Mouse (Mus musculus) heart, embryonic 14.5 days (tissue): ENCODE measurements at regions not wholly inside any gene's neighbourhood (a gene's known extent, or its start where the extent isn't known, plus 50 kb on each side); places are given as distances from the start of the nearest gene placed in this dataset.

Experiments used
- ATAC-seq: fragments of 200-750 bp; cut with Nextera tagmentation; 2 replicates; pipeline ENCODE4 v1.8.0; 2017; ENCODE audit warnings: low read depth, moderate TSS enrichment; ENCODE audit not compliant: insufficient number of reproducible peaks, insufficient read depth, low FRiP score
- H3K27ac ChIP-seq, 2 experiments: fragments of 200-500 bp in 1 of 2; fragments of 300-500 bp in 1 of 2; sonication (generic) in 1 of 2; replicated peaks in 1 of 2; 2 replicates each; pipeline ENCODE4 v1.5.1; 2012 to 2014; ENCODE audit warnings: low read depth in 2 of 2, low read length in 2 of 2, control low read depth in 1 of 2, mild to moderate bottlenecking in 1 of 2, mixed read lengths in 1 of 2; ENCODE audit not compliant: control insufficient read depth in 1 of 2, insufficient read depth in 1 of 2
- H3K27me3 ChIP-seq: fragments of 300-500 bp; sonication (generic); 2 replicates; pipeline ENCODE4 v1.6.1; 2014; ENCODE audit warnings: mild to moderate bottlenecking, low read length, control low read depth; ENCODE audit not compliant: control insufficient read depth, insufficient read depth
- H3K36me3 ChIP-seq: fragments of 300-500 bp; sonication (generic); 2 replicates; pipeline ENCODE4 v1.6.1; 2014; ENCODE audit warnings: mild to moderate bottlenecking, control low read depth, low read length, mixed read lengths; ENCODE audit not compliant: control insufficient read depth, insufficient read depth
- H3K4me1 ChIP-seq, 2 experiments: fragments of 200-500 bp in 1 of 2; fragments of 300-500 bp in 1 of 2; sonication (generic) in 1 of 2; 2 replicates each; pipeline ENCODE4 v1.6.1; 2012 to 2014; ENCODE audit warnings: low read length in 2 of 2, control low read depth in 1 of 2, mixed read lengths in 1 of 2; ENCODE audit not compliant: control insufficient read depth in 2 of 2, insufficient read depth in 2 of 2
- H3K4me2 ChIP-seq: fragments of 300-500 bp; sonication (generic); 2 replicates; pipeline ENCODE4 v1.6.1; 2014; ENCODE audit warnings: mild to moderate bottlenecking, low read length
- H3K4me3 ChIP-seq, 2 experiments: fragments of 200-500 bp in 1 of 2; fragments of 300-500 bp in 1 of 2; sonication (generic) in 1 of 2; 2 replicates each; pipeline ENCODE4 v1.5.1; 2012 to 2014; ENCODE audit warnings: low read length in 2 of 2, mild to moderate bottlenecking in 2 of 2, control low read depth in 1 of 2, low read depth in 1 of 2, moderate library complexity in 1 of 2; ENCODE audit not compliant: control insufficient read depth in 1 of 2, insufficient read depth in 1 of 2
- H3K9ac ChIP-seq: fragments of 300-500 bp; sonication (generic); 2 replicates; pipeline ENCODE4 v1.6.1; 2014; ENCODE audit warnings: mild to moderate bottlenecking, low read length
- H3K9me3 ChIP-seq: fragments of 300-500 bp; sonication (generic); 2 replicates; pipeline ENCODE4 v1.6.1; 2016; ENCODE audit warnings: low read length, control low read depth; ENCODE audit not compliant: control insufficient read depth
- WGBS: fragments of 180-500 bp; shearing (Covaris S2); extraction: QIAGEN DNeasy Blood & Tissue Kit; methylation state at CpG from one replicate; pipeline ENCODE4 v1.1.7; 2014; 5-methylcytosine and 5-hydroxymethylcytosine counted together

DNA sequence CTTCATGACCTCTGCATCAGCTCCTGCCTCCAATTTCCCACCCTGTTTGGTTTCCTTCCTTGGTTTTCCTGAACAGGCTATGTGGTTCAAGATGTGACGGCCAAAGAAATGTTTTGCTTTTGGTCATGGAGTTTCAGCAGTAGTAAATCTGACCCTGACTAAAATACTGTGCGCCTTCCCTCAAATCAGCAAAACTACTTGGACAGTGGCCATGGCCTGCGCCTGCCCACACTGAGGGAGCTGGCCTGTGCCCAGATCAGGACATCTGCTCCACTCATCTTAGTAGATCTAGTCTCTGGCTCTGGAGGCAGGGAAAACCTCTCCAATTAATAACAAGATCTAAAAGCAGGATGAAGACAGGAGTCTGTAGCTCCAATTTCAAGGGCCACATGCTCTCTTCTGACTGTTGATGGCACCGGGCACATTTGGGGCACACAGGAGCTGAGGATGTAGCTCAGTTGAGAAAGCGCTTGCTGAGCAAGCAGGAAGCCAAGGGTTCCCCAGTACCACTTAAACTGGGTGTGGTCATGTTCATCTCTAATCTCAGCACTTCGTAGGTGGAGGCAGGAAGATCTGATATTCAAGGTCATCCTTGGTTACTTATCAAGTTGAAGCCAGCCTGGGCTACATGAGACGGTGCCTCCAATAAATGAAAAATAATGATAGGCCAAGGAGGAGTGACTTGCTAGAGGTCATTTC, 96.6 kb upstream of the Mrps10 start:
- Histone ChIP-seq H3K4me3 (no peak overlapping the region), H3K9ac (no peak overlapping the region), H3K27me3 (no peaks in the 10 kb centered on the region), H3K4me2 (no peak overlapping the region), H3K4me1 (peaks cover 4 to 5% of the 10 kb centered on the region in 2 experiments; a peak in 2 of 4 replicates), H3K9me3 (0 out of 2 replicates have a peak, but pooled peaks cover 3% of the 10 kb centered on the region), H3K36me3 (peaks cover 6% of the 10 kb centered on the region; the same call in 1 of the 2 replicates), H3K27ac (0 out of 4 replicates have a peak overlapping the region, but pooled peaks of 1 of the 2 experiments have one; percentile 1)
- ATAC-seq = no peak
- WGBS = 77% methylated on average over 7 of the region's 7 CpGs

GRCm38 (mm10) chr17:47269053-47269891, 99.4 kb upstream of the Mrps10 start:
- no peak for ATAC-seq
- Histone ChIP-seq H3K9ac (no peak overlapping the region), H3K27me3 (no peaks in the 10 kb centered on the region), H3K27ac (no peak overlapping the region), H3K4me2 (no peak overlapping the region), H3K9me3 (0 out of 2 replicates have a peak, but pooled peaks cover 3% of the 10 kb centered on the region), H3K4me1 (peaks cover 0 to 3% of the 10 kb centered on the region in 2 experiments; a peak in 2 of 4 replicates), H3K4me3 (no peak overlapping the region), H3K36me3 (peaks cover 6% of the 10 kb centered on the region; the same call in 1 of the 2 replicates)
- 85% methylated on average over 19 of the region's 19 CpGs for WGBS

GRCm38 (mm10) chr17:47267843-47268242, 100.8 kb upstream of the Mrps10 start:
- Histone ChIP-seq H3K9me3 (peaks cover 6% of the 10 kb centered on the region; the same call in 1 of the 2 replicates), H3K36me3 (peaks cover 6% of the 10 kb centered on the region; the same call in 1 of the 2 replicates), H3K27ac (no peak overlapping the region), H3K9ac (no peak overlapping the region), H3K27me3 (no peaks in the 10 kb centered on the region), H3K4me3 (no peak overlapping the region), H3K4me1 (peaks cover 0 to 3% of the 10 kb centered on the region in 2 experiments; a peak in 2 of 4 replicates), H3K4me2 (no peak overlapping the region)
- 88% methylated on average over 4 of the region's 4 CpGs for WGBS
- ATAC-seq = no peak

DNA sequence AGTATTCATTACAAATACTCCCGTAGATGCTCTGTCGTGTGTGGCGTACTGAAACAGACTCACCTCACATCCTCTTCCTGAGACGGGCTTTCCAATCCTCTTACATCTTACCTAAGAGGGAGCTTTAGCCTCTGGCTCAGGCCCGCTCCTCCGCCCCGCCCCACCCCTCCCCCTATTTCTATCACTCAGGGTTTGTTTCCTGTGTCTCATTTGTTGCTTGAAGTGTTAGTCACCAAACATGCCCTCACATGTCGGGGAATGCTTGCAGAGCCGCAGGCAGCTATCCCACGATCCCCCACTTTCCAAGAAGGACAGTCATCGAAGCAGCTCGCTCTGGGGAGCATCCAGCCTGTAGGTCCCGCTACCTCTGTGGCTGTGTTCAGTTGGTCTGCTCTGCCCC, 101.6 kb upstream of the Mrps10 start:
- H3K9me3 ChIP-seq = peaks cover 9% of the 10 kb centered on the region; the same call in 1 of the 2 replicates
- no peak for ATAC-seq
- H3K27ac ChIP-seq = no peak overlapping the region
- no peaks in the 10 kb centered on the region for H3K27me3 ChIP-seq
- H3K36me3 ChIP-seq = peaks cover 6% of the 10 kb centered on the region; the same call in 1 of the 2 replicates
- no peak overlapping the region for H3K4me3 ChIP-seq
- no peak overlapping the region for H3K9ac ChIP-seq
- peaks cover 0 to 3% of the 10 kb centered on the region in 2 experiments; a peak in 2 of 4 replicates for H3K4me1 ChIP-seq
- 93% methylated on average over 13 of the region's 13 CpGs for WGBS
- no peak overlapping the region for H3K4me2 ChIP-seq

DNA sequence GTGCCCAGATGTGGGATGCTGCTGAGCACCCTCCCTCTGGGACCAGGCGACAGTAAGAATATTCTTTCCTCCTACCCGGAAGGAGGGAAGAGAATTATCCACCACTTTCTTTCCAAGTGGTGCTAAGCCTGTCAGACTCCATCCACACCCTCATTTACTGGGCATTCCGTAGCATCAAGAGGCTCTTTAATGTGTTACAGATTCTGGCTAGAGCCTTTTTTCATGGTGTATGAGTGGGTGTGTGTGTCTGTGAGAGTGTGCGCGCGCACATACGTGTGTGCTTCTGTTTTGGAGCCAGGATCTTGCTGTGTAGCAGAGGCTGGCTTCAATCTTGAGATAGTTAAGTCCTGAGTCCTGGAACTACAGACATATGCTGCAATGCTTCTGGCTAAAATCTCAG, 102.4 kb upstream of the Mrps10 start:
- Histone ChIP-seq H3K36me3 (peaks cover 6% of the 10 kb centered on the region; the same call in 1 of the 2 replicates), H3K9me3 (peaks cover 9% of the 10 kb centered on the region; the same call in 1 of the 2 replicates), H3K4me1 (no peaks in the 10 kb centered on the region), H3K27ac (no peak overlapping the region), H3K27me3 (no peaks in the 10 kb centered on the region), H3K4me2 (no peak overlapping the region), H3K9ac (no peak overlapping the region), H3K4me3 (no peak overlapping the region)
- 92% methylated on average over 7 of the region's 7 CpGs for WGBS
- no peak for ATAC-seq

DNA sequence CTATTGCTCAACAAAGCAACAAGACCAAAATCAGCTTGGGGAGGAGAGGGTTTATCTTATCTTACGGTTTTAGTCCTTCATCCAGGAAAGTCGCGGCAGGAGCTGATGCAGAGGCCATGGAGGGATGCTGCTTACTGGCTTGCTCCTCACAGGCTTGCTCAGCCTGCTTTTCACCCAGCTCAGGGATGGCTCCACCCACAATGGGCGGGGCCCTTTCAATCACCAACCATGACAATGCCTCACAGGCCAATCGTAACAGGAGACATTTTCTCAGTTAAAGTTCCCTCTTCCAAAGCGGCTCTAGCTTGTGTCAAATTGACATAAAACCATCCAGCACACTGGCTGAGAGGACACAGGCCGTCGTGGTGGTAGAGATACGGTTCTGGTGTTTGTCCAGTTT, 105.7 kb upstream of the Mrps10 start:
- peaks cover 9% of the 10 kb centered on the region; the same call in 1 of the 2 replicates for H3K9me3 ChIP-seq
- no peak overlapping the region for H3K9ac ChIP-seq
- no peak overlapping the region for H3K4me2 ChIP-seq
- no peaks in the 10 kb centered on the region for H3K27me3 ChIP-seq
- H3K36me3 ChIP-seq = peaks cover 13% of the 10 kb centered on the region; the same call in 1 of the 2 replicates
- no peaks in the 10 kb centered on the region for H3K4me1 ChIP-seq
- no peak overlapping the region for H3K4me3 ChIP-seq
- no peak overlapping the region for H3K27ac ChIP-seq
- WGBS = 82% methylated on average over 9 of the region's 9 CpGs
- ATAC-seq = no peak

- Histone ChIP-seq H3K4me1 (no peaks in the 10 kb centered on the region), H3K9me3 (peaks cover 6% of the 10 kb centered on the region; the same call in 1 of the 2 replicates), H3K27me3 (no peaks in the 10 kb centered on the region), H3K4me3 (no peak overlapping the region), H3K9ac (no peak overlapping the region), H3K4me2 (no peak overlapping the region), H3K27ac (no peak overlapping the region), H3K36me3 (peaks cover 12% of the 10 kb centered on the region; the same call in 1 of the 2 replicates)
- no peak for ATAC-seq
- 89% methylated on average over 5 of the region's 5 CpGs for WGBS
Measured at GRCm38 (mm10) chr17:47262141-47262540, 106.5 kb upstream of the Mrps10 start.
